Mouse (Mus musculus) CH12.LX (cell line): ENCODE results near the gene Tmem179b. TPM values are rescaled to one million over a fixed set of nuclear protein-coding genes. Genes with fewer than 3 reads are reported as not detected.

Experiments
- DNase-seq: peaks from one replicate; pipeline ENCODE4 v3.0.0-alpha.2; 2013; ENCODE audit errors: extremely low read depth
- H3K27ac ChIP-seq: 2 replicates; pipeline ENCODE4 v1.5.1; 2012; ENCODE audit warnings: low read depth, mild to moderate bottlenecking, control low read depth, moderate library complexity; ENCODE audit not compliant: insufficient read depth
- H3K27me3 ChIP-seq: replicated peaks from 2 replicates; pipeline ENCODE3; 2012; ENCODE audit warnings: inconsistent platforms
- H3K36me3 ChIP-seq, 2 experiments: replicated peaks in 1 of 2; 2 replicates each; pipeline versions ENCODE3 to v1.6.1; 2012; ENCODE audit warnings: inconsistent platforms in 1 of 2, low read length in 1 of 2, mild to moderate bottlenecking in 1 of 2, mixed read lengths in 1 of 2, moderate library complexity in 1 of 2; ENCODE audit not compliant: control insufficient read depth in 1 of 2, insufficient read depth in 1 of 2
- H3K4me1 ChIP-seq, 2 experiments: 2 replicates each; pipeline ENCODE4 v1.6.1; 2012; ENCODE audit warnings: inconsistent platforms in 1 of 2, moderate library complexity in 1 of 2; ENCODE audit not compliant: insufficient read depth in 2 of 2, control insufficient read depth in 1 of 2
- H3K4me2 ChIP-seq: 2 replicates; pipeline ENCODE4 v1.6.1; 2012; ENCODE audit warnings: low read depth, mild to moderate bottlenecking, control low read depth; ENCODE audit not compliant: poor library complexity, insufficient read depth, severe bottlenecking
- H3K4me3 ChIP-seq, 3 experiments: fragments of 150-350 bp in 1 of 3; sonication (generic) in 1 of 3; replicated peaks in 1 of 3; 2 replicates each; pipeline versions ENCODE3 to v1.5.1; 2011 to 2012; ENCODE audit warnings: low read depth in 2 of 3, low read length in 2 of 3, mild to moderate bottlenecking in 2 of 3, moderate library complexity in 2 of 3, control low read depth in 1 of 3, improper control_type of control experiment in 1 of 3, inconsistent platforms in 1 of 3, mixed read lengths in 1 of 3; ENCODE audit not compliant: poor library complexity in 1 of 3
- H3K79me2 ChIP-seq: replicated peaks from 2 replicates; pipeline ENCODE4 v1.6.1; 2012; ENCODE audit warnings: mild to moderate bottlenecking, moderate library complexity; ENCODE audit not compliant: control insufficient read depth, poor library complexity, insufficient read depth, severe bottlenecking; ENCODE audit errors: extremely low read depth
- H3K9ac ChIP-seq: 2 replicates; pipeline ENCODE4 v1.6.1; 2012; ENCODE audit warnings: low read depth, mild to moderate bottlenecking, control low read depth, moderate library complexity; ENCODE audit not compliant: insufficient read depth
- H3K9me3 ChIP-seq: replicated peaks from 2 replicates; pipeline ENCODE3; 2012; ENCODE audit warnings: low read length, inconsistent platforms, mixed read lengths
- BHLHE40 ChIP-seq: IDR thresholded peaks from 2 replicates; pipeline ENCODE4 v1.6.1; 2011; ENCODE audit warnings: mild to moderate bottlenecking, low read depth, low read length, improper control_type of control experiment
- CHD1 ChIP-seq: IDR thresholded peaks from 2 replicates; pipeline ENCODE4 v1.6.1; 2012; ENCODE audit warnings: low read depth, low read length, improper control_type of control experiment, inconsistent platforms
- E2F4 ChIP-seq: IDR thresholded peaks from 2 replicates; pipeline ENCODE4 v1.6.1; 2011; ENCODE audit warnings: low read depth, low read length, improper control_type of control experiment; ENCODE audit not compliant: insufficient replicate concordance
- ELF1 ChIP-seq: IDR thresholded peaks from 2 replicates; pipeline ENCODE4 v1.6.1; 2014; ENCODE audit warnings: low read depth, mild to moderate bottlenecking, inconsistent platforms, low read length, improper control_type of control experiment
- HCFC1 ChIP-seq: IDR thresholded peaks from 2 replicates; pipeline ENCODE4 v1.6.1; 2012; ENCODE audit warnings: low read depth, mild to moderate bottlenecking, inconsistent platforms, low read length, improper control_type of control experiment
- JUN ChIP-seq: IDR thresholded peaks from 2 replicates; pipeline ENCODE4 v1.6.1; 2011; ENCODE audit warnings: low read depth, mild to moderate bottlenecking, low read length, improper control_type of control experiment, moderate library complexity; ENCODE audit not compliant: insufficient read depth
- MAZ ChIP-seq: IDR thresholded peaks from 2 replicates; pipeline ENCODE4 v1.6.1; 2012; ENCODE audit warnings: low read depth, mild to moderate bottlenecking, inconsistent platforms, low read length, improper control_type of control experiment, moderate library complexity
- MXI1 ChIP-seq: IDR thresholded peaks from 2 replicates; pipeline ENCODE4 v1.6.1; 2011; ENCODE audit warnings: mild to moderate bottlenecking, low read depth, low read length, improper control_type of control experiment
- NELFE ChIP-seq: IDR thresholded peaks from 2 replicates; pipeline ENCODE4 v1.6.1; 2011; ENCODE audit warnings: low read depth, low read length, improper control_type of control experiment
- NRF1 ChIP-seq: IDR thresholded peaks from 2 replicates; pipeline ENCODE4 v1.6.1; 2014; ENCODE audit warnings: low read depth, mild to moderate bottlenecking, inconsistent platforms, low read length, improper control_type of control experiment, moderate library complexity
- RAD21 ChIP-seq: IDR thresholded peaks from 2 replicates; pipeline ENCODE4 v1.6.1; 2011; ENCODE audit warnings: low read depth, mild to moderate bottlenecking, low read length, improper control_type of control experiment, moderate library complexity
- RCOR1 ChIP-seq: conservative IDR thresholded peaks from 2 replicates; pipeline ENCODE4 v1.6.1; 2012; ENCODE audit warnings: low read depth, mild to moderate bottlenecking, inconsistent platforms, low read length, improper control_type of control experiment
- SIN3A ChIP-seq: IDR thresholded peaks from 2 replicates; pipeline ENCODE4 v1.6.1; 2012; ENCODE audit warnings: low read length, improper control_type of control experiment, inconsistent platforms
- SMC3 ChIP-seq: IDR thresholded peaks from 2 replicates; pipeline ENCODE4 v1.6.1; 2011; ENCODE audit warnings: low read depth, low read length, improper control_type of control experiment
- ZKSCAN1 ChIP-seq: IDR thresholded peaks from 2 replicates; pipeline ENCODE4 v1.6.1; 2012; ENCODE audit warnings: low read depth, inconsistent platforms, low read length, improper control_type of control experiment, borderline replicate concordance
- ZMIZ1 ChIP-seq: IDR thresholded peaks from 2 replicates; pipeline ENCODE4 v1.6.1; 2012; ENCODE audit warnings: low read depth, mild to moderate bottlenecking, inconsistent platforms, low read length, improper control_type of control experiment
- dilution Hi-C: fragments of 300-500 bp; cut with MboI; formaldehyde crosslinking; loops from 2 replicates; pipeline ENCODE4 v1.14.3; 2020; ENCODE audit warnings: low sequenced_read_pairs; ENCODE audit not compliant: extremely low pct_unique_long_range_greater_than_20kb, extremely low pct_ligation_motif_present
- in situ Hi-C: fragments of 300-500 bp; cut with MboI; formaldehyde crosslinking; loops from 3 replicates; pipeline ENCODE4 v1.14.3; 2019; ENCODE audit warnings: low sequenced_read_pairs, low pct_ligation_motif_present, low pct_unique_long_range_greater_than_20kb, mixed read lengths
- polyA plus RNA-seq: library from polyadenylated mRNA; unstranded; fragments of >175 nt; gene quantifications from 2 replicates; pipeline ENCODE4 v1.2.1, GENCODE M21; 2012; ENCODE audit warnings: low read depth; ENCODE audit not compliant: insufficient read length
- total RNA-seq, 2 experiments: library from RNA; depleted of rRNA; stranded (reverse); fragments of 300-350 nt in 1 of 2; fragments of >200 nt in 1 of 2; gene quantifications; 2 replicates each; pipeline ENCODE4 v1.2.3; 2012 to 2014

Tmem179b gene
- total and polyA plus RNA-seq, 3 experiments = 54.4 to 105 (median 72.0) TPM

DNA sequence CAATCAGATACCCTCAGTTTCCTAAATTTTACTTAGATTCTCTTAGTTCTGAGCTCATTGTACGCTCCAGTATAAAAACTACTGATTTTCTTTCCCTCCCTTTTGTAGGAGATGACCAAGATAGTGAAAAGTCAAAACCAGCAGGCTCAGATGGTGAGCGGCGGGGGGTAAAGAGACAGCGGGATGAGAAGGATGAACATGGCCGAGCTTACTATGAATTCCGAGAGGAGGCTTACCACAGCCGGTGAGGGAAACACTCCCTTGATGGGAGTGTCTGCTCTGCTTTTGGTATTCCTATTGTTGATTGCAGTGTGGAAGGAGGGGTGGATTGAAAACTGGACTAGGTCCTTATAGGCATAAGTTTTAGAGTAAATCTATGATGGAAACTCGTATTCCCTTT is 48.4 kb upstream of the Tmem179b start:
- no peak for TF ChIP-seq NRF1
- no peak for TF ChIP-seq RAD21
- TF ChIP-seq E2F4 = no peak
- TF ChIP-seq SIN3A = no peak
- TF ChIP-seq ZKSCAN1 = no peak
- TF ChIP-seq CHD1 = no peak
- no peak for TF ChIP-seq ELF1
- TF ChIP-seq MXI1 = no peak
- TF ChIP-seq ZMIZ1 = no peak
- TF ChIP-seq HCFC1 = no peak
- peaks cover 42 to 53% of the 10 kb centered on the region in 2 experiments for H3K36me3 ChIP-seq
- peak overlapping the region; percentile 89; the same call in 1 of the 2 replicates for H3K9ac ChIP-seq
- H3K4me2 ChIP-seq = peak overlapping the region; percentile 72
- peak overlapping the region in 2 of 3 experiments; percentile 23 to 46 for H3K4me3 ChIP-seq
- H3K79me2 ChIP-seq = peaks cover 61% of the 10 kb centered on the region
- in situ Hi-C loops (no loop called here), dilution Hi-C loops (no loop called here)
- no peak overlapping the region for H3K27ac ChIP-seq
- peaks cover 0 to 10% of the 10 kb centered on the region in 2 experiments; a peak in 2 of 4 replicates for H3K4me1 ChIP-seq
- no peaks in the 10 kb centered on the region for H3K27me3 ChIP-seq
- DNase-seq = no peak
- H3K9me3 ChIP-seq = no peaks in the 10 kb centered on the region

- peak overlapping the region; percentile 89 for H3K9ac ChIP-seq
- peaks cover 34 to 47% of the 10 kb centered on the region in 2 experiments for H3K36me3 ChIP-seq
- no peak for DNase-seq
- no peaks in the 10 kb centered on the region for H3K27me3 ChIP-seq
- peaks cover 70% of the 10 kb centered on the region for H3K79me2 ChIP-seq
- in situ Hi-C loops = no loop called here
- no peaks in the 10 kb centered on the region for H3K9me3 ChIP-seq
- H3K4me1 ChIP-seq = peaks cover 3 to 22% of the 10 kb centered on the region in 2 experiments
- H3K4me2 ChIP-seq = peak overlapping the region; percentile 82; the same call in 1 of the 2 replicates
- peak overlapping the region; percentile 96 to 98 (median 96) for H3K4me3 ChIP-seq
- dilution Hi-C loops = no loop called here
- no peak overlapping the region for H3K27ac ChIP-seq
- TF ChIP-seq JUN (no peak), NELFE (no peak), MXI1 (peak; percentile 39), SMC3 (no peak)
Observed at GRCm38 (mm10) chr19:8821146-8821545, 46.9 kb upstream of the Tmem179b start.

- in situ Hi-C loops (no loop called here), dilution Hi-C loops (no loop called here)
- no peak for TF ChIP-seq BHLHE40
- peak; percentile 29; the same call in 1 of the 2 replicates for TF ChIP-seq SIN3A
- TF ChIP-seq MAZ = no peak
- no peak for TF ChIP-seq RCOR1
- Histone ChIP-seq H3K4me3 (peak overlapping the region; percentile 96 to 98 (median 96)), H3K27me3 (no peaks in the 10 kb centered on the region), H3K9ac (peak overlapping the region; percentile 89), H3K27ac (peak overlapping the region; percentile 98), H3K4me1 (peaks cover 7 to 27% of the 10 kb centered on the region in 2 experiments), H3K9me3 (no peaks in the 10 kb centered on the region), H3K79me2 (peaks cover 72% of the 10 kb centered on the region), H3K4me2 (peak overlapping the region; percentile 82; the same call in 1 of the 2 replicates), H3K36me3 (peaks cover 32 to 47% of the 10 kb centered on the region in 2 experiments)
- no peak for DNase-seq
Observed at GRCm38 (mm10) chr19:8820424-8820956, 46.2 kb upstream of the Tmem179b start.
